Mouse (Mus musculus) mouse trophoblast stem cell (cell line): ENCODE measurements at regions not wholly inside any gene's neighbourhood (a gene's known extent, or its start where the extent isn't known, plus 50 kb on each side); places are given as distances from the start of the nearest gene placed in this dataset.
"Not testable (repeated sequence)": the region's sequence is repeated elsewhere in the genome, so short reads cannot be mapped to it uniquely, and the experiment has no call there.

Experiments
- in situ Hi-C, 2 experiments: fragments of 300-500 bp; cut with MseI, MboI; formaldehyde crosslinking; loops; 2 replicates in 1 of 2; 3 replicates in 1 of 2; pipeline ENCODE4 v1.15.1; 2025

- in situ Hi-C loops, result no loop called here
Measured at GRCm38 (mm10) chr15:8767624-8768571, 57.3 kb upstream of the Slc1a3 start.

GRCm38 (mm10) chr15:8766208-8766607 lies 55.6 kb upstream of the Slc1a3 start:
- in situ Hi-C loops, result not testable (repeated sequence)

DNA sequence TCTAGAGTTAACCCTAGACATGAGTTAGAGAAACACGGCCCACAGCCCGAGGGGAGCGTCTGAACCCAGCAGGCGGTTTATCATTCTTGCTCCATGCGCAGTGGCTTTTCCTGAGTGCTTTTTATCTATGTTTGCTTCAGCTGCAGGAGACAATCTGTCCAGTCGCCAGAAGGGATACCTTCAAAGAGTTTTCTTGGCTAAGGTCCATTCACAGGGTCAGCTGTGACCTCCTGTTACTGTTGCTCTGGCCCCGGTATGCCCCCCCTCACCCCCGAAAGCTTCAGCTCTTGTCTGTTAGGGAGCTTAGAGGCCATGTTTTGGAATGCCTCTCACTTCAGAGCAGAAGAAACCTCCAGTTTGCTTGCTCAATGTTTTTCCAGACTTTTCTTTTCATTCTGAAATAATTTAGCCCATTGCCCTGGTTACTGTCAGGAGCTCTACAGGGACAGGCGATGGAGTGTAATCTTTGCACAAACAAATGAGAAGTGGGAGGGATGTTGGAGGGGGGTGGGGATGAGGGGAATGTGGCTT lies 51.2 kb upstream of the Slc1a3 start:
- in situ Hi-C loops, result no loop called here

DNA sequence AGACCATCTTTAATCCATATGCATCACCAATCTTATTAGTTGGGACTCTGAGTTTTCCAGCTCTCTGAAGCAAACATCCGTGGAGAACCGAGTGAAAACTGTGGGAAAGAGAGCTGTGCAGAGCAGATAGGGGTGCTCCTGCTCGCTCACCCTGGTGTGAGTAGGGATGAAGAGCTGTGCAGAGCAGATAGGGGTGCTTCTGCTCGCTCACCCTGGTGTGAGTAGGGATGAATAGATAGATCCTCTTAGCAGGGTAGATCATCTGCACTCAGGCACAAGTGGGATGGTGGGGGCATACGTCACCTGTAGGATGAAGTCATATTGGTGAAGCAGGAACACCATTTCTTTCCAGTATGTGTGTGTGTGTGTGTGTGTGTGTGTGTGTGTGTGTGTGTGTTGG lies 50.6 kb upstream of the Slc1a3 start:
- in situ Hi-C loops, result no loop called here
